Mouse (Mus musculus) urinary bladder, postnatal 14 days (tissue): ENCODE measurements around the gene Reep1.

ENCODE experiments used
- DNase-seq: peaks from one replicate; pipeline ENCODE4 v3.0.0; 2021; ENCODE audit warnings: low spot score

Gene Reep1

GRCm38 (mm10) chr6:71707511-71708501, at the start of gene Reep1:
Reep1 (plus strand) TSS chr6:71707561.
- DNase-seq: peak; percentile 37

GRCm38 (mm10) chr6:71658290-71658689, 49.1 kb upstream of the Reep1 start:
- DNase-seq: no peak

- DNase-seq: no peak
These were observed 42.9 kb upstream of the Reep1 start for GRCm38 (mm10) chr6:71664511-71664910.

- DNase-seq: peak; percentile 23
These were observed 34.2 kb upstream of the Reep1 start for GRCm38 (mm10) chr6:71673166-71673565.

GRCm38 (mm10) chr6:71678891-71679290, 28.5 kb upstream of the Reep1 start:
- no peak for DNase-seq

GRCm38 (mm10) chr6:71695150-71695549, 12.2 kb upstream of the Reep1 start:
- no peak for DNase-seq

GRCm38 (mm10) chr6:71695599-71695998, 11.8 kb upstream of the Reep1 start:
- DNase-seq: no peak

- no peak for DNase-seq
These were observed 490 bp upstream of the Reep1 start for GRCm38 (mm10) chr6:71706871-71707270.

- no peak for DNase-seq
These were observed 1.2 kb downstream of the Reep1 start for GRCm38 (mm10) chr6:71708528-71708927.

GRCm38 (mm10) chr6:71710323-71710722, 3.0 kb downstream of the Reep1 start:
- DNase-seq: no peak

GRCm38 (mm10) chr6:71711201-71711600, 3.8 kb downstream of the Reep1 start:
- no peak for DNase-seq

GRCm38 (mm10) chr6:71713532-71713931, 6.2 kb downstream of the Reep1 start:
- no peak for DNase-seq

GRCm38 (mm10) chr6:71715006-71715405, 7.6 kb downstream of the Reep1 start:
- DNase-seq: no peak

GRCm38 (mm10) chr6:71716434-71716833, 9.1 kb downstream of the Reep1 start:
- DNase-seq: no peak

GRCm38 (mm10) chr6:71718322-71718721, 11.0 kb downstream of the Reep1 start:
- DNase-seq: no peak

GRCm38 (mm10) chr6:71719302-71719701, 11.9 kb downstream of the Reep1 start:
- no peak for DNase-seq

- DNase-seq: no peak
These were observed 15.6 kb downstream of the Reep1 start for GRCm38 (mm10) chr6:71722988-71723387.

- no peak for DNase-seq
These were observed 16.2 kb downstream of the Reep1 start for GRCm38 (mm10) chr6:71723555-71723954.

GRCm38 (mm10) chr6:71726710-71727109, 19.3 kb downstream of the Reep1 start:
- no peak for DNase-seq

GRCm38 (mm10) chr6:71728306-71728705, 20.9 kb downstream of the Reep1 start:
- no peak for DNase-seq

- no peak for DNase-seq
These were observed 27.7 kb downstream of the Reep1 start for GRCm38 (mm10) chr6:71734910-71735599.

- DNase-seq: no peak
These were observed 28.2 kb downstream of the Reep1 start for GRCm38 (mm10) chr6:71735600-71736010.

- no peak for DNase-seq
These were observed 28.7 kb downstream of the Reep1 start for GRCm38 (mm10) chr6:71736101-71736500.
